In the genomic region with DNA sequence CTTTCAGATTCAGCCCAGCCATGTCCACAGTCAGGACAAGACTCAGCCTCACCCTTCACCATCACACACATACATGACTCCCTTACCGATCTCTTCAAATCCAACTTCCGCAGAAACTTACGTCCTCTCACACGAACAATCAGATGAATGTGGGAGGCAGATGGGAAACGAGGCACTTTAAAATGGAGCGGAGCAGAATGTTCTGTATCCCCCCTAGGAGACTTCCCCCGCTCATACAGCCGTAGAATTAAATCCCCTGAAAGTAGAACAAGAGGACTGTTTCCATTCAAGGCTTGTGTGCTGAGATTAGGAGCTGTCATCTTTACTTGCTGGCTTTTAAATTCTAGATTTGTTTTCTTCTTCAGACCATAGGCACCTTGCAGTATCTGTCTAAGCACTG, we compare ENCODE assay signal across 24 mouse cellular contexts. TPM values are rescaled to one million over a fixed set of nuclear protein-coding genes. Genes with fewer than 3 reads are reported as not detected.
DNase-seq lines count a peak whose midpoint lies in the region; TF ChIP-seq lines count a peak whose summit lies in the region.
"Had no signal": no experiment of that assay in that cellular context is flagged by ENCODE, and none has a peak within 500 bp of the region (broad histone marks: within the 10 kb centered on the region; RNA-seq: fewer than 3 reads in every experiment).

No protein-coding gene starts in this region.

- H3K4me3 ChIP-seq in left cerebral cortex, adult 2 months, result no peak overlapping the region
- H3K4me3 ChIP-seq: embryonic facial prominence, embryonic 12.5 days; embryonic facial prominence, embryonic 15.5 days; heart, adult 2 months; heart, embryonic 10.5 days; heart, embryonic 13.5 days had no signal

- intact Hi-C loops in left cerebral cortex, postnatal 14 days (cut with DNase I), result no loop called here
- intact Hi-C loops in left cerebral cortex, adult 2 months (cut with DNase I), result no loop called here

- no peak overlapping the region for H3K27ac ChIP-seq in left cerebral cortex, adult 2 months
- H3K27ac ChIP-seq: embryonic facial prominence, embryonic 12.5 days; embryonic facial prominence, embryonic 15.5 days; heart, adult 2 months; heart, embryonic 10.5 days; heart, embryonic 13.5 days; hindbrain, embryonic 14.5 days; hindbrain, postnatal 0 days had no signal

- TF ChIP-seq CTCF in left cerebral cortex, adult 2 months (IDR thresholded peaks at IDR 0.05), result no peak

- peak; percentile 40 to 74 for DNase-seq in layer of hippocampus, adult 18-20 months (ENCODE audit: low spot score in 2 of 2)
- DNase-seq in layer of hippocampus, postnatal 10 days (ENCODE audit: low spot score in 2 of 2), result no peak
- DNase-seq in left cerebral cortex, postnatal 14 days (ENCODE audit: low spot score in 2 of 2), result peak; percentile 55 to 77
- no peak for DNase-seq in left cerebral cortex, adult 2 months (ENCODE audit: extremely low spot score in 1 of 2, low spot score in 2 of 2)
- peak; percentile 40 to 71 for DNase-seq in right cerebral cortex, postnatal 36 days (ENCODE audit: low spot score in 2 of 2)
- no peak for DNase-seq in right cerebral cortex, postnatal 14 days
- DNase-seq in cerebellum, adult 9-11 months, result no peak
- DNase-seq: adrenal gland, postnatal 10 days; B cell, adult 2 months; cerebellum, adult 11-12 months; cerebellum, adult 8-10 months; cerebellum, postnatal 14 days; forebrain, postnatal 0 days; gastrocnemius, postnatal 10 days; gastrocnemius, postnatal 36 days; heart, adult 2 months; heart, postnatal 14 days; heart, postnatal 4 days had no signal

RNA-seq across cellular contexts. Expression of gene Fry, which starts 10.0 kb away (rescaled TPM):
- 100 to 1,000 TPM; 196 to 210 TPM for total RNA-seq in layer of hippocampus, adult 18-20 months (2021)
- total RNA-seq in layer of hippocampus, postnatal 10 days (2021), result 100 to 1,000 TPM; 213 to 215 TPM
- total RNA-seq in left cerebral cortex, postnatal 14 days (2021), result 100 to 1,000 TPM; 189 to 195 TPM
- 100 to 1,000 TPM; 194 to 203 TPM for total RNA-seq in left cerebral cortex, adult 2 months (2021)

Comparison
In these comparisons a context has a peak if more than half of its experiments do, and no peak if none do; other contexts are left out.
1. DNase-seq: peak in layer of hippocampus, adult 18-20 months (2 of 2), left cerebral cortex, postnatal 14 days (2 of 2) and right cerebral cortex, postnatal 36 days (2 of 2); none in layer of hippocampus, postnatal 10 days (0 of 2), left cerebral cortex, adult 2 months (0 of 2), right cerebral cortex, postnatal 14 days (single experiment) and cerebellum, adult 9-11 months (single experiment).